Mouse (Mus musculus) liver, embryonic 13.5 days (tissue): ENCODE data around the gene B3gnt6. TPM values are rescaled to one million over a fixed set of nuclear protein-coding genes. Genes with fewer than 3 reads are reported as not detected.

Experiments
- ATAC-seq: fragments of 200-750 bp; cut with Nextera tagmentation; 2 replicates; pipeline ENCODE4 v1.8.0; 2017; ENCODE audit warnings: low read depth, mild to moderate bottlenecking, moderate number of reproducible peaks, moderate library complexity
- DNase-seq: peaks from one replicate; pipeline ENCODE4 v3.0.0; 2022
- H3K27ac ChIP-seq: fragments of 300-500 bp; sonication (generic); 2 replicates; pipeline ENCODE4 v1.5.1; 2015; ENCODE audit warnings: moderate library complexity, mild to moderate bottlenecking, inconsistent platforms
- H3K27me3 ChIP-seq: fragments of 300-500 bp; sonication (generic); 2 replicates; pipeline ENCODE4 v1.6.1; 2015; ENCODE audit warnings: mild to moderate bottlenecking, inconsistent platforms
- H3K36me3 ChIP-seq: fragments of 300-500 bp; sonication (generic); 2 replicates; pipeline ENCODE4 v1.6.1; 2015; ENCODE audit warnings: mild to moderate bottlenecking, inconsistent platforms
- H3K4me1 ChIP-seq: fragments of 300-500 bp; sonication (generic); replicated peaks from 2 replicates; pipeline ENCODE4 v1.6.1; 2015; ENCODE audit warnings: inconsistent platforms
- H3K4me2 ChIP-seq: fragments of 300-500 bp; sonication (generic); 2 replicates; pipeline ENCODE4 v1.6.1; 2015; ENCODE audit warnings: inconsistent platforms, mild to moderate bottlenecking, moderate library complexity
- H3K4me3 ChIP-seq: fragments of 300-500 bp; sonication (generic); replicated peaks from 2 replicates; pipeline ENCODE4 v1.5.1; 2015; ENCODE audit warnings: mild to moderate bottlenecking, inconsistent platforms
- H3K9ac ChIP-seq: fragments of 300-500 bp; sonication (generic); 2 replicates; pipeline ENCODE4 v1.6.1; 2015; ENCODE audit warnings: mild to moderate bottlenecking, inconsistent platforms
- H3K9me3 ChIP-seq: fragments of 300-500 bp; sonication (generic); replicated peaks from 2 replicates; pipeline ENCODE4 v1.6.1; 2016; ENCODE audit warnings: inconsistent platforms
- WGBS: fragments of 180-500 bp; shearing (Covaris S2); methylation state at CpG from one replicate; pipeline ENCODE4 v1.1.7; 2015; ENCODE audit not compliant: insufficient replicate concordance; 5-methylcytosine and 5-hydroxymethylcytosine counted together
- polyA plus RNA-seq: library from polyadenylated mRNA; unstranded; fragments of >200 nt; fragmentation: Nextera tagmentation; extraction: Ambion mirVana; gene quantifications from 2 replicates; pipeline ENCODE4 v1.2.1, GENCODE M21; 2015

The B3gnt6 gene
- polyA plus RNA-seq, 1 experiment from 2014 or later: not detected

GRCm38 (mm10) chr7:98148721-98149407, 50.4 kb downstream of the B3gnt6 start:
- no peak for DNase-seq
- Histone ChIP-seq H3K9me3 (no peaks in the 10 kb centered on the region), H3K9ac (no peak overlapping the region), H3K4me2 (no peak overlapping the region), H3K27ac (no peak overlapping the region), H3K4me3 (no peak overlapping the region), H3K27me3 (no peaks in the 10 kb centered on the region), H3K36me3 (peaks cover 66% of the 10 kb centered on the region), H3K4me1 (peaks cover 58% of the 10 kb centered on the region)
- 70% methylated on average over 10 of the region's 10 CpGs for WGBS
- ATAC-seq: no peak

GRCm38 (mm10) chr7:98147766-98148165, 51.5 kb downstream of the B3gnt6 start:
- Histone ChIP-seq H3K9ac (no peak overlapping the region), H3K27ac (no peak overlapping the region), H3K9me3 (no peaks in the 10 kb centered on the region), H3K36me3 (peaks cover 62% of the 10 kb centered on the region), H3K4me2 (no peak overlapping the region), H3K4me3 (no peak overlapping the region), H3K4me1 (peaks cover 57% of the 10 kb centered on the region), H3K27me3 (no peaks in the 10 kb centered on the region)
- ATAC-seq (no peak), DNase-seq (no peak)
- WGBS: 88% methylated on average over 8 of the region's 8 CpGs

GRCm38 (mm10) chr7:98146447-98146845, 52.8 kb downstream of the B3gnt6 start:
- ATAC-seq: no peak
- H3K36me3 ChIP-seq: peaks cover 49% of the 10 kb centered on the region
- no peak overlapping the region for H3K9ac ChIP-seq
- WGBS: 78% methylated on average over 8 of the region's 8 CpGs
- no peak for DNase-seq
- no peak overlapping the region for H3K4me2 ChIP-seq
- no peak overlapping the region for H3K27ac ChIP-seq
- peaks cover 58% of the 10 kb centered on the region for H3K4me1 ChIP-seq
- no peaks in the 10 kb centered on the region for H3K27me3 ChIP-seq
- H3K4me3 ChIP-seq: no peak overlapping the region
- H3K9me3 ChIP-seq: no peaks in the 10 kb centered on the region

- ATAC-seq: no peak
- DNase-seq: no peak
- Histone ChIP-seq H3K27ac (no peak overlapping the region), H3K36me3 (peaks cover 47% of the 10 kb centered on the region), H3K9ac (no peak overlapping the region), H3K9me3 (no peaks in the 10 kb centered on the region), H3K4me2 (no peak overlapping the region), H3K4me3 (no peak overlapping the region), H3K27me3 (no peaks in the 10 kb centered on the region), H3K4me1 (peaks cover 58% of the 10 kb centered on the region)
- 80% methylated on average over 11 of the region's 12 CpGs for WGBS
Observed at GRCm38 (mm10) chr7:98145842-98146446, 53.3 kb downstream of the B3gnt6 start.

- DNase-seq (no peak), ATAC-seq (no peak)
- no peaks in the 10 kb centered on the region for H3K9me3 ChIP-seq
- H3K27me3 ChIP-seq: no peaks in the 10 kb centered on the region
- H3K27ac ChIP-seq: no peak within 1 kb of the TSS
- no peak within 1 kb of the TSS for H3K4me3 ChIP-seq
- H3K36me3 ChIP-seq: peaks cover 45% of the 10 kb centered on the region
- 77% methylated on average over 5 of the region's 5 CpGs for WGBS
- peaks cover 60% of the 10 kb centered on the region for H3K4me1 ChIP-seq
- no peak within 1 kb of the TSS for H3K9ac ChIP-seq
- H3K4me2 ChIP-seq: no peak within 1 kb of the TSS
Observed at GRCm38 (mm10) chr7:98145402-98145801, 53.9 kb downstream of the B3gnt6 start, which contains the start of gene Omp. Omp (minus strand) TSS chr7:98145502.

- Histone ChIP-seq H3K4me1 (peaks cover 61% of the 10 kb centered on the region), H3K27ac (no peak overlapping the region), H3K27me3 (no peaks in the 10 kb centered on the region), H3K9me3 (no peaks in the 10 kb centered on the region), H3K9ac (no peak overlapping the region), H3K4me3 (no peak overlapping the region), H3K4me2 (no peak overlapping the region), H3K36me3 (peaks cover 42% of the 10 kb centered on the region)
- DNase-seq (no peak), ATAC-seq (no peak)
- 85% methylated on average over 3 of the region's 3 CpGs for whole genome bisulfite sequencing
Observed at GRCm38 (mm10) chr7:98142648-98143047, 56.6 kb downstream of the B3gnt6 start.

Other genes starting within 250 kb of the B3gnt6 start
- gene Myo7a, start 80.0 kb downstream of the B3gnt6 start, polyA plus RNA-seq: 8.0 and 8.3 TPM in 2 replicates
- 0.50 and 0.76 TPM in 2 replicates for gene Omp, start 54.0 kb downstream of the B3gnt6 start, polyA plus RNA-seq
- 13.2 and 16.8 TPM in 2 replicates for gene Capn5, start 21.2 kb downstream of the B3gnt6 start, polyA plus RNA-seq
- gene Acer3, start 121.7 kb upstream of the B3gnt6 start, polyA plus RNA-seq: 24.4 and 28.9 TPM in 2 replicates
- 1.1 and 1.8 TPM in 2 replicates for gene Tsku, start 161.8 kb upstream of the B3gnt6 start, polyA plus RNA-seq
- gene Gucy2d, start 240.9 kb upstream of the B3gnt6 start, polyA plus RNA-seq: not detected in 2 replicates